Mouse (Mus musculus) kidney, embryonic 14.5 days (tissue): Measurements from ENCODE around the gene Cr1l. TPM values are rescaled to one million over a fixed set of nuclear protein-coding genes. Genes with fewer than 3 reads are reported as not detected.

ENCODE experiments used
- ATAC-seq: fragments of 200-750 bp; cut with Nextera tagmentation; 2 replicates; pipeline ENCODE4 v1.8.0; 2017; ENCODE audit warnings: moderate number of reproducible peaks, mild to moderate bottlenecking, moderate TSS enrichment, moderate library complexity; ENCODE audit not compliant: low FRiP score, low TSS enrichment
- H3K27ac ChIP-seq: fragments of 300-500 bp; sonication (generic); 2 replicates; pipeline ENCODE4 v1.5.1; 2014; ENCODE audit warnings: low read depth, mild to moderate bottlenecking, low read length, moderate library complexity, mixed read lengths
- H3K27me3 ChIP-seq: fragments of 300-500 bp; sonication (generic); 2 replicates; pipeline ENCODE4 v1.6.1; 2014; ENCODE audit warnings: mild to moderate bottlenecking, low read length; ENCODE audit not compliant: control insufficient read depth, insufficient read depth
- H3K36me3 ChIP-seq: fragments of 300-500 bp; sonication (generic); 2 replicates; pipeline ENCODE4 v1.6.1; 2014; ENCODE audit warnings: low read length, mixed read lengths; ENCODE audit not compliant: control insufficient read depth, insufficient read depth
- H3K4me1 ChIP-seq: fragments of 300-500 bp; sonication (generic); 2 replicates; pipeline ENCODE4 v1.6.1; 2014; ENCODE audit warnings: low read length, mixed read lengths; ENCODE audit not compliant: control insufficient read depth, insufficient read depth
- H3K4me2 ChIP-seq: fragments of 300-500 bp; sonication (generic); replicated peaks from 2 replicates; pipeline ENCODE4 v1.6.1; 2014; ENCODE audit warnings: low read depth, mild to moderate bottlenecking, low read length
- H3K4me3 ChIP-seq: fragments of 300-500 bp; sonication (generic); 2 replicates; pipeline ENCODE4 v1.5.1; 2014; ENCODE audit warnings: mild to moderate bottlenecking, low read length
- H3K9ac ChIP-seq: fragments of 300-500 bp; sonication (generic); 2 replicates; pipeline ENCODE4 v1.6.1; 2014; ENCODE audit warnings: low read depth, mild to moderate bottlenecking, low read length, moderate library complexity
- H3K9me3 ChIP-seq: fragments of 300-500 bp; sonication (generic); 2 replicates; pipeline ENCODE4 v1.6.1; 2016; ENCODE audit warnings: low read length; ENCODE audit not compliant: control insufficient read depth
- WGBS: fragments of 180-500 bp; shearing (Covaris S2); extraction: QIAGEN DNeasy Blood & Tissue Kit; methylation state at CpG from one replicate; pipeline ENCODE4 v1.1.7; 2014; 5-methylcytosine and 5-hydroxymethylcytosine counted together
- polyA plus RNA-seq: library from polyadenylated mRNA; unstranded; fragments of >200 nt; fragmentation: Nextera tagmentation; extraction: Ambion mirVana; gene quantifications from 2 replicates; pipeline ENCODE4 v1.2.1, GENCODE M21; 2014

The Cr1l gene
- polyA plus RNA-seq, 1 experiment from 2014 or later = 70.1 TPM

DNA sequence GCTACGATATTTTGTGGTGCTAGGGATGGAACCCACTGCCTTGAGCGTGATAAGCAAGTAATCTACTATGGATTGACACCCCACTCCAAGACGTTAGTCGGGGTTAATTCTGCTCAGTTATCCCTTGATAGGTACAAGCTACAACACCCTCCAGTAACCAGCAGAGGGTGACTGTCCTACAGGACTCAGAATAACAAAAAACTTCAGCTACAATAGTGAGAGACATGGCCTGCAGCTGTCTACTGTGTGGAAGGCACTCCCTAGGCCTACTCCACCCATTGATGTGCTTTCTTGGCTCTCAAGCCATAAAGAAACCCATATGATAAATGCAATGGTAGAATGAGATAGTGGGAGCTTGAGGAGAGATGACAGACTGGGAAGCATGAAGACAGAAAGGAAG is 17.8 kb downstream of the Cr1l start:
- no peak for ATAC-seq
- Histone ChIP-seq H3K9ac (no peak overlapping the region), H3K27me3 (no peaks in the 10 kb centered on the region), H3K4me1 (no peaks in the 10 kb centered on the region), H3K36me3 (peaks cover 54% of the 10 kb centered on the region), H3K4me3 (no peak overlapping the region), H3K27ac (no peak overlapping the region), H3K4me2 (no peak overlapping the region), H3K9me3 (no peaks in the 10 kb centered on the region)
- 93% methylated on average over 4 of the region's 4 CpGs for WGBS

DNA sequence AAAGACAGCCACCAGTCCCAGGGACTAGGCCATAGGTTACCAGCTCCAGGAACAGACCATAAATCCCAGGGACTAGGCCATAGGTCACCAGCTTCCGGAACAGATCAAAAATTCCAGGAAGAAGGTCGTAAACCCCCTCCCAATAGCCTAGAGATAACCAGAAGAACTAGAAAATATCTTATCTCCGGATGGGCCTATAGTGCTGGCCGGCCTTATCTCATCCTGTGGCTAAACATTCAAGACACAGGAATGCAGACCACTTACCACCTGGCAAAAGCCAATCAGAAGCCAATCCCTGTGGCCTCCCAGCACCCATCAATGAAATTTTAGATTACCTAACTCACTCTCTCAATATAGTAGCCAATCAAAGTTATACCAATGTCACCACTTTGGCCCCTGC is 30.7 kb downstream of the Cr1l start:
- no peaks in the 10 kb centered on the region for H3K27me3 ChIP-seq
- no peaks in the 10 kb centered on the region for H3K4me1 ChIP-seq
- peaks cover 24% of the 10 kb centered on the region for H3K36me3 ChIP-seq
- H3K4me2 ChIP-seq = no peak overlapping the region
- no peak for ATAC-seq
- H3K9me3 ChIP-seq = no peaks in the 10 kb centered on the region
- H3K4me3 ChIP-seq = no peak overlapping the region
- 54% methylated on average over 4 of the region's 4 CpGs for WGBS
- H3K9ac ChIP-seq = no peak overlapping the region
- H3K27ac ChIP-seq = no peak overlapping the region

DNA sequence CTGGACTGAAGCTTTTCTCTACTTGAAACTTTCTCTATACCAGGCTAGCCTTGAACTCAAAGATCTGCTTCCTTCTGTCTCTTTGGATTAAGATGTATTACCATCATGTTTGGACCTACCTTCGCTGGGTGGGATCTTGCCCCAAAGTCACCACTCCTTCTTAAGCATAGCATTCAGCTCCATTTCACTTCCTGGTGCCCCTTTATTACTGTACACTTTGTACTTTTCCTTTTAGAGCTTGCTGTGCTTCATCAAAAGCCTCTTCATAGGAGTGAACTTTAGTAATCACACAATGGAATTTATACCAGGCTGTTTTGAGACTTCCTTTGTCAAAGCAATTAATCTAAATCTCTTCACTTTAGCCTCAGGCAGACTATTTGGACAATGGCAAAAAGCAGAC is 33.4 kb downstream of the Cr1l start:
- Histone ChIP-seq H3K9ac (no peak overlapping the region), H3K4me2 (no peak overlapping the region), H3K36me3 (peaks cover 3% of the 10 kb centered on the region; the same call in 1 of the 2 replicates), H3K9me3 (no peaks in the 10 kb centered on the region), H3K4me3 (no peak overlapping the region), H3K27me3 (no peaks in the 10 kb centered on the region), H3K27ac (no peak overlapping the region), H3K4me1 (no peaks in the 10 kb centered on the region)
- no peak for ATAC-seq
- WGBS = 100% methylated on average over 1 of the region's 1 CpGs

DNA sequence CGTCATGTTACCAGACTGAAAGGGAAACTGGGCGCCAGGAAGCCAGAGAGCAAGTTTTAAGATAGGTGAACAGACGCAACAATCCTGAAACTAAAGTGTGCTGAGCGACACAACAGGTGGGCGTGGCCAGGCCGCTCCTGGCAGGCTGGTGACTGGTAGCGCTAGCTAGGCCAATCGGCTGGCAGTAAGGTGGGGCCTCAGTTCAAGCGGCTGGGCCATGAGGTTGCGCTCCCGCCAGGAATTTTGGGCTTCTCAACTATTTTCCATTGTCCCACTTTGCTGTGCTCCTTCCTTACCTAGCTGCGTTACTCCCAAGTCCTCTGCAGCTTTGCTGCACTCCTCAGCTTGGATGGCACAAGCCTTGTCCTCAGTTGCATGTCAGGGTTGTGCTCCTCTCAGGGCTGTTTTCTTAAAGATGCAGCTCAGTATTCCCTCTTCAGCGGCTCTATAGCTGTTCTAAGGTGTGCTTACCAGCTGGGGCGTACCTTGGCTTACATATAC is 39.1 kb downstream of the Cr1l start, which contains the start of gene Cd46:
Gene Cd46 (minus strand): TSS at position 30 of the 501 bp plus-strand sequence.
- peaks cover 4% of the 10 kb centered on the region; the same call in 1 of the 2 replicates for H3K4me1 ChIP-seq
- no peaks in the 10 kb centered on the region for H3K9me3 ChIP-seq
- no peaks in the 10 kb centered on the region for H3K27me3 ChIP-seq
- 3% methylated on average over 14 of the region's 14 CpGs for WGBS
- peak; percentile 100 for ATAC-seq
- H3K36me3 ChIP-seq = no peaks in the 10 kb centered on the region; the same call in 1 of the 2 replicates
- peak within 1 kb of the TSS; percentile 38; the same call in 1 of the 2 replicates for H3K9ac ChIP-seq
- peak within 1 kb of the TSS; percentile 54 for H3K4me2 ChIP-seq
- no peak within 1 kb of the TSS for H3K27ac ChIP-seq
- H3K4me3 ChIP-seq = peak within 1 kb of the TSS; percentile 45

DNA sequence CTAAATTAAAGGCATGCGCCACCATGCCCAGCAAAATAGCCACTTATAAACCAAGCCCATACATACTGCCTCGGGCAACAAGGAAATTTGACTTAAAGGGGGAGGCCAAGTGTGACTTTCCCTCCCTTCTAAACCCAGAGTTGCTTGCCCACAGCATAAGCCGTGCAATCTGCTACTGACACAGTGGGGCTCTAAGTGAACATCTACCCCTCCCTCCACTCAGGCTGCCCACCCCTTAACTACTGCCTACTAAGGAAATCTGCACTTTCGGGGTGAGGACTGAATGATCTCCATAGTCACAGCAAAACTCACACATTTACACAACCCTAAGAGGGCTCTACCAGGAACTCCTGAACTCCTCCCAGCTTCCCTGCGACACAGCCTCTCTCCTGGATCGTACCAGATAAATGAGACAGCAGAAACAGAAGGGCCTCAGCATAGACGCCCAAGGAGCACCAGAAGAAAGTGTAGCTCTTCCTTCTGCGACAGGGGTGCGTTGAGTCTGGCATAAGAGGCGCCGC is 39.6 kb downstream of the Cr1l start:
- ATAC-seq = peak; percentile 89
- H3K9me3 ChIP-seq = no peaks in the 10 kb centered on the region
- H3K27ac ChIP-seq = no peak overlapping the region
- H3K4me3 ChIP-seq = peak overlapping the region; percentile 45
- peak overlapping the region; percentile 38; the same call in 1 of the 2 replicates for H3K9ac ChIP-seq
- H3K36me3 ChIP-seq = no peaks in the 10 kb centered on the region; the same call in 1 of the 2 replicates
- no peaks in the 10 kb centered on the region for H3K27me3 ChIP-seq
- H3K4me2 ChIP-seq = peak overlapping the region; percentile 54
- 16% methylated on average over 11 of the region's 11 CpGs for WGBS
- H3K4me1 ChIP-seq = peaks cover 4% of the 10 kb centered on the region; the same call in 1 of the 2 replicates

DNA sequence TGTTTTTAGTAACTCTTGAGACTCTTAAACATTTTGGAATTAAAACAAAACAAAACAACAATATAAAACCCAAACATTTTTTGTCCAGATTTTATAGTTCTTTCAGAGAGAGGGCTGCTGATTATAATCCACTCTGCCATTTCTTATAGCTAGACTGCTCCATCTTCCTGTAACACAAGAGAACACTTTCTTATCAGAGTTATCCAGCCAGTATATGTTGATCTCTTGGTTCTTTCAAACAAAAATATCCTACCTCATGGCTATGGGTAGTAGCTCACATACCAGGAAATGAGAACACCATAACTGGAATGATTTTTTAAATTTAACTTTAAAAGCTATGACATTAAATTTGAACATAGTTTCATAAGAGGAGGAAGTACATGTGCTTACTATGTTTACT is 49.2 kb downstream of the Cr1l start:
- H3K4me2 ChIP-seq = no peak overlapping the region
- no peak for ATAC-seq

More for the DNA sequence above, 49.2 kb downstream of the Cr1l start:
- H3K27ac ChIP-seq = no peak overlapping the region
- H3K9me3 ChIP-seq = no peaks in the 10 kb centered on the region
- no peaks in the 10 kb centered on the region for H3K36me3 ChIP-seq
- no peaks in the 10 kb centered on the region for H3K4me1 ChIP-seq
- H3K27me3 ChIP-seq = no peaks in the 10 kb centered on the region
- H3K9ac ChIP-seq = no peak overlapping the region
- no peak overlapping the region for H3K4me3 ChIP-seq

Other genes with a start within 250 kb of the Cr1l start
- gene Cd34, start 192.8 kb downstream of the Cr1l start, polyA plus RNA-seq = 70.5 and 90.2 TPM in 2 replicates
- 0.94 and 1.4 TPM in 2 replicates for gene Cd46, start 39.3 kb downstream of the Cr1l start, polyA plus RNA-seq
- gene Cr2, start 45.1 kb upstream of the Cr1l start, polyA plus RNA-seq = 1.3 and 2.3 TPM in 2 replicates